Mouse (Mus musculus) heart, adult 9 months (tissue): Measurements from ENCODE around the gene Slit3.

Experiments used
- DNase-seq, 2 experiments: peaks; one replicate each; pipeline ENCODE4 v3.0.0; 2022; ENCODE audit warnings: low spot score in 2 of 2

Slit3 gene

DNA sequence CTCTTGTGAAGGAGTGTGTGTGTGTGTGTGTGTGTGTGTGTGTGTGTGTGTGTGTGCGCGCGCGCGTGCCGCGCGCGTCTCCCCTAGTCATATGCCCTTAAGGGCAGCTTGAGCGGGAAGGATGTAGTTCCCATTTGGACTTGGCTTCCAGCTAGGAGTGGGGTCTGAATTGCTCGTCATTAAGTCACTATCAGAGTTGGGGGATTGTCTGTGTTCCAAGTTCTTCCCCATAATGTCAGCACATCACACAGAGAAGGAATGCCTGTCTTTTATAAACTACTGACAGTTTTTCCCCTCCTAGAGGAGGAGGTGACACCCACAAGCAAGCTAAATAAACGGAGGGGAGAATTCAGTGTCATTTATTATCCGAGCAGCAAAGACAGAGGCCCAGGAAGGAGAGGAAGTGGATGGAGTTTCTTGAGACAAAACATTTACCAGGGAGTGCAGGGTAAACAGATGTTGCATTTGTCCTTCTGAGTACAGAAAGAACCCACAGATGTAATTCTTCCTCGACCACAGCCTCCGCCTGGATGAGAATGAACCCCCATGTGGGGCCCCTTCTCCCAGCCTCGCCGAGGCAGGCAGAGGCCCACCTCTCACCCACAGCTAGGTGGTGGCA, 3.6 kb downstream of the Slit3 start:
- no peak for DNase-seq

DNA sequence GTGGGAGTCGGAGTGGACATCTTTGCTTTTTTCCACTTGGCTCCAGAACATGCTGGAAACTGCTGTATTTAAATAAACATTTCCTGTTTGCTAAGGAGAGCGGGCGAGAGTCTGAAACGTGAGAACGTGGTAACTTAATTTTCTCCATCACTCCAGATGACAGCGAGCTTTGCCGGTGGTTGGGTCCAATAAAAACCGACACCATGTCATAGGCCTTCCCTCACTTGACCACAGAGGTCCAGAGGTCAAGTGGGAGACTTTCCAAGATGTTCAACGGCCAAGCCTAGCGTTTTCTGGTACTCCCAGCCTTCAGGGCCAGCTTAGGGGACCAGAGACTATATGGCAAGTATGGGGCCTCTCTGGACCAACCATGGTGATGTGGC, 4.1 kb downstream of the Slit3 start:
- DNase-seq, result peak; percentile 43 to 63

DNA sequence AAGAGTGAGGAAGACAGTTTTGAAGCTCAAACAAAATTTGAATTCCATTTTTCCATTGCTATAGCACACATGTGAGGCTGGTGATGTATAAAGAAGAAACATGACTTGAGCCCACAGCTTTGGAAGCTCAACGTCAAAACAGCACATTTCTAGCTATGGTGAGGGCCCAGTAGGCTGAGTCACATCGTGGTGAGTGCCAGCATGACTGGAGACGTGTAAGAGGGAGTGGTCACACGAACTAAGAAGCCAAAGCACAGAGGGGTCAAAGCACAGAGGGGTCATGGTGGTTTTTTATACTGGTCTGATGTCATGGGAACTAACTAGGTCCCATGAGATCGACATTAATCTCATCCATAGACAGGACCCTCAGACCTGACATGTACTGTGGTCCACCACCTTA, 10.7 kb downstream of the Slit3 start:
- DNase-seq, result no peak

DNA sequence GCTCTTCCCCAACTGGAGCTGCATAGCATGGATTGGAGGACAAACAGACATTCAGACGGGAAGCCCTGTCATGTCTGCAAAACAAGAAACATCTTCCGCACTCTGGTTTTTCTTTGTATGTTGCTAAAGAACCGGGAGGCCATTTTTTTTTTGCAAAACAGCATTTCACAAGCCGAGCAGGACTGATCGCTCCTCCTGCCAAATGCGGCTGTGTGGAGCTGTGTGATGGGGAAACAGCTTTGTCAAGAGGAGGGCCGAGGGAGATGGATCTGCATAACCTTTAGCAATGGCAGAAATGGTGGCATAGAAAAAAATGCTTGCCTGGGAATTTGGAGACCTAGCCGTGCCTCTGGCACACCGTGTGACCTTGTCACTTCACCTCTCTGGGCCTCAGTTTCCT, 15.6 kb downstream of the Slit3 start:
- DNase-seq, result no peak

DNA sequence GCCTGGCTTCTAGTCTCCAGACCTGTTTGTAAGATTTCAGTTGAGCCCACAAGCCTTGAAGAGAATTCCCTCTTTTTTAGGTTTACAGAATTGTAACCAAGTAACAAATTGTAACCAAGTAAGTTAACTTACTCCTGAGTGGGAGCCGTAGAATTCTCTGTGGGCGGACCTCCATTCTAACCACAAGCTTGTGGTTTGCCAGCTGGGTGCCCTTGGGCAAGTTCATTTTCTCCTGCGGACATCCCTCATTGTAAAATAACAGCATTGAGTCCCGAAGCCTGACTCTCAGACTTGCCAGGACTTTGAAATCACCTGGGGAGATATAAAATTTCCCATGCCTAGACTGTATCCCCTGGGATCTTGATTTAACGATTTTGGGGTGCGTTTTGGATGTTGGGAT, 19.1 kb downstream of the Slit3 start:
- DNase-seq, result no peak

DNA sequence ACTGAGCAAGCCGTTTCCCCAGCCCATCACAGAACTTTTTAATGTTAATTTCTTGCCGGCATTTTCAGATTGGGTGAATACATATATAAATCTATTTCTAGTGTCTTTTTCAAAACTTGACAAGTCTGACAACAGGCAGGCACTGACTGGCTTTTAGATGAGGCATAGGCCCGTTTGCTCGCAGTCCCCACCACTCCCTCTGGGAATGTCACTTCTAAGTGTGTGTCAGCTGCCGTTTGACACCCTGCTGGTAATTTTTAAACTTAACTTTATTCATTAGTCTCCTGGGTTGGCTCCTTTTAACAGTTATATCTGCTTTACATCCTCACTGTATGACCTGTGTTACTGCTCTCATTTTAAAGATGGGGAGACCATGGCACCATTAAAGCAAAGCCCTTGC, 21.2 kb downstream of the Slit3 start:
- DNase-seq, result no peak

DNA sequence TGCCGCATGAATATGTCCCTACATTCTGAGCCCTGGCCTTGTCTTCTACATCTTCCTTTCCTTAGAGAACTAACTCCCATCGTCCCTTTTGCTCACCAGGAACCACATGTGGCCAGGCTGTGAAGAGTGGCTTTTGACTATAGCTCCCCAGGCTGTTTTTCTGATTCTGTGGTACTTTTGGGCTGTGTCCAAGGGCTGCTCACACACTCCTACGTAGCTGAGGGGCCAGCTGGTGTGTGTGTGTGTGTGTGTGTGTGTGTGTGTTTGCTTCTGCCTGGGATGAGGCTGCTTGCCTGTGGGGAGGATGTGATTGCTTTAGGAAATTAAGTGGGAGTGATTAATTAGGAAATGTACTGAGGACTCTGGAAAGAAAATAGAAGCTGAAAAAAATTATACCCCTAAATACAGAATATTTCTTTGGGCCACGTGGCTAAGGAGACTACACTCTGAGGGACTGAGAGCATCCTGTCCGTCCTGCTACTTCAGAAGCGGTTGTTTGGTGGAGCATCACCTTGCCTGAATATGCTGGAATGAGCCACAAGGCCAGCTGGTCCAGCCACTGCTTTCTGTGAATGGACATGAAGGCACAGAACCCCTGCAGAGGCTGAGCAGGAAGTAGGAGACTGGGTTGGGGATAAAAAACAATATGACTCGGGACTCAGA, 21.8 kb downstream of the Slit3 start:
- no peak for DNase-seq

DNA sequence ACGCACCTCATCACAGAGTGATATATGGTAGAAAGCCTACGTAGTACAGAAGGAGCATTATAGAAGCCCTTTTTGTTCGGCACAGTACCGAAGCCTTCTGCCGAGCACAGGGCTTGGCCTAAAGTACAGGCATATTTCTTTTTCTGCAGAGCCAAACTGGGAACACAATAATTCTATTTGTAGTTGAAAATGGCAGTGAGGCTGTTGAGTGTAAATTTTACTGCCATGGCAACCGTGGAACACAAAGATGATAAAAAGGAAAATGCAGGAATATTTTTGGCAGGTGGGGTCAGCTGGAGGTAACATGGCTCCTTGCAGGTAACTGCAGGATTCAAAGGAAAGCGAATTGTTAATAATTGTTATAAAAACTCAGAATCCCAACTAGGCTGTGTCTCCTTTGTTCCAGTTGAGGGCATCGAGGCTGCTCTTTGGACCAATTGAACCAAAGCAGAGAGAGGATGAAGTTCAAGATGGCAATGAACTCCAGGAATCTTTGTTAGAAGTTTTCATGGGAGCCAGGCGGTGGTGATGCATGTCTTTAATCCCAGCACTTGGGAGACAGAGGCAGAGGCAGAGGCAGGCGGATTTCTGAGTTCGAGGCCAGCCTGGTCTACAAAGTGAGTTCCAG, 26.9 kb downstream of the Slit3 start:
- DNase-seq, result no peak

DNA sequence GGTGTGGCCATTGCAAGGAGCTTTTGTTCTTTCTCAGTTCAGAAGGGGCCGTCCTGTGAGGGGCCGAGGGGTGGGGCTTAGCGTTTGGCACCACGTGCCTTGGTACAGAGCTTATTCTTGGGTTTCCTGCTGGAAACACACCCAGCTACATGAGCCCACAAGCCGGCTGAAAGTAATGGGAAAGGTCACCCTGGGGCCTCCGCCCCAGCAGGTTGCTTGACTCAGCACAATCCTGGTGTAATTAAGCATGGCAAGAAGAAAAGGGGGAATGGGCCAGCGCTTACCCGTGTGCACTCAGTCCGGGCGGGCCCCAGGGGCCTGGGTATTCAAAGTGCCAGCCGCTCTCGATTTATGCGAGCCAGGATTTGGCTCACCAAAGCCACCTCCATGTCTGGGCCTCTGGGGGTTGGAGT, 30.5 kb downstream of the Slit3 start:
- no peak for DNase-seq

DNA sequence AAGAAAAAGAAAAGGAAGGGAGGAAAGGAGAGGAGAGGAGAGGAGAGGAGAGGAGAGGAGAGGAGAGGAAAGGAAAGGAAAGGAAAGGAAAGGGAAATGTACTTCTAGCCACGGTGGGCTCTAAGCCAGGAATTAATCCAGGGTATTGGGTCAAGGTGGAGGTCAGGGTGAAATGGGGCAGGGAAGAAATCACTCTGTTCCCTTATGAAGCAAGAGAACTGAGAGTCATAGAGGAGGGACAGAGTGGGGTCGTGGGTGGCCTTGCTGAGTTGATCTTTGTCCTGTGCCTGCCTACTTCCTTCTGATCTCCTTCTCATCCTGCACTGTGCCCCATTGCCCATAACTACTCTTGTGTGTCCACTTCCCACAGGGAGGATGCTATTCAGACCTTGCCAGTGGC, 31.9 kb downstream of the Slit3 start:
- DNase-seq, result no peak

DNA sequence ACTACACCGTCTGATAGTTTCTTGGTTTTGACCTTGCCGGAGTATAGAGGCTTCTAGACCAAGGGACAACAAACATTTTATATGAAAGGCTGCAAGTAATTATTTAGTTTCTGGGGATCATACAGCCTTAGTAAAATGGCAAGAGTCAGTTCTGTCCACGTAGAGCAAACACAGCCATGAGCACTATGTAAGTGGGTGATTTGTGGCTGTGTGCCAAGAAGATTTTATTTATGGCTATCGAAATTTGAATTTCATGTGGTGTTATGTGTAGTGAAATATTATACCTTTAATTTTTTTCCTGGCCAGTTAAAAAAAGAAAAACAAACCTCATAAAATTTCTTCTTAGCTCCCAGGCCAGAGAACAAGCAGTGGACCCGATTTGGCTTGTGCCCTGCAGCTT, 33.4 kb downstream of the Slit3 start:
- no peak for DNase-seq

DNA sequence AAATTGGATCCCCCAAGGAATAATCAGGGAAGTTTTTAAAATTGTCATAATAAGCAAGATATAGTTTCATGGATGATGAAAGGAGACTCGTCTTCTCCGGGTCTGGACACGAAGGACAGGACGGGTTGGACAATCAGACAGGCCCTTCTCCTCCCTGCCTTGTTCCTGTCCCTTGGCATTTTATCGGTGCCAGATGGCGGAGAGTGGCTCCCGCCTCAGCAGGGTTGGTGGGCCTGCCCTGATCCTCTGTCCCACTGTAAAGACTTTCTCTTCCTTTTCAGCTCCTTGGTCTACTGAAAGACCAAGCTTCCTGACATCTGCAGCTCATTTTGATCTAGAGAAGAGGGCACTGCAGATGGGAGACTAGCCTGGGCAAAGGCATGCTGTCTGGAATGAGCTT, 34.3 kb downstream of the Slit3 start:
- DNase-seq, result no peak

DNA sequence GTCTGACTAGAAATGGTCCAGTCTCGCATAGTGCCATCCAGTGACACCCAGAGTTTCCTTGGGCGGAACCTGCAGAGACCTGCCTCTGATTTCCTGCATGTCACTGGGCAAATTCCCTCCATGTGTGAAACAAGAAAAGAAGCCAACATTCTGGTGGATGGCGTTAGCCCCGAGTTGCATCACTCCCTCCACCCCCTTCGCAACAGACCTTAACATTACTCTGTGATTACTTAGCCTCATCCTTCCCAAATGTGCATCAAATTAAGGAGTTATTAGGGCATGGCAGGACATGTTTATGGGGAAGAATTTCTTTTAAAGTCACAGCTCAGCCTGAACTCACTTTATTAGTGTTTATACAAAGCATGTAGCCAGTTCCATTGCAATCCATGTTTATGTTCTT, 35.7 kb downstream of the Slit3 start:
- DNase-seq, result no peak

DNA sequence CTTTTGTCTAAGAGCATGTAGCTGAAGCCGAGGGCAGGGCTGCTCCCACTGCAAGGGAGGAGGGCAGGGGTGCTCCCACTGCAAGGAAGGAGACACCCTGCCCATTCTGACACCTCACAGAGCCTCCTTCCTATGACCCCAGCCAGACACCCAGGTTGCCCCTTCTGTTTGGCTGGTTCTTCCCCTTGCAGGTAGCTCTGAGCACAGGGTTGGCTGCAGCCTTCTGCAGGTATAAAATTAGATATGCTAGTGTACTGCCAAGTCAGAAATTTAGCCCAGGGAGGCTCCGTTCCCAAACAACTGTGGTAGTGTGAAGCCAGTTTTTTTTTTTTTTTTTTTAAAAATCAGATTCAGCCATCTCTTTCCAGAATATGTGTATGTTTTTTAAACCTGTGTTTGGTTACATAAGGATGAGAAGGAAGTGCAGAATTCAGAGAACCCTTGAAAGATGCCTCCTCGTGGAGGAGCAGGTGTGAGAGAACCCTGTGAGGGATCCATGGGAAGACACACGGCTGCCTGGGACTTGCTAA, 39.7 kb downstream of the Slit3 start:
- no peak for DNase-seq

DNA sequence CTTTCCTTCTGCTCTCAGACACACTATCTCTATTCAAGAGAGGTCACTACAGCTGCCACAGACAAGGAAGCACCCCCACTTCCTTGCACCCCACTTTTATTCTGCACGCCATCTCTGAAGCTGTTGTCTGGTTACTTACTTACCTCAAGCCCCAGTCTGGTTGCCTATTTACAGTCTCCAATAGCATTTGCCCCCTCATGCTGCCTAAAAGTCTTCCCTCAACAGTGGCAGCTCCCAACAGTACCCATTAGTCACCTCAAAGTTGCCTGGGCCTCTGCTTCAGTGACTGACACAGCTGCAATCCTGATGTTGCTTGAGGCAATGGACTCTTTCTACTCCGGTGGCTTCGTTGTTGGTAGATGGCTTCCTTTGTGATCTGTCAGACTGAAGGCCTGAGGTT, 42.4 kb downstream of the Slit3 start:
- no peak for DNase-seq

DNA sequence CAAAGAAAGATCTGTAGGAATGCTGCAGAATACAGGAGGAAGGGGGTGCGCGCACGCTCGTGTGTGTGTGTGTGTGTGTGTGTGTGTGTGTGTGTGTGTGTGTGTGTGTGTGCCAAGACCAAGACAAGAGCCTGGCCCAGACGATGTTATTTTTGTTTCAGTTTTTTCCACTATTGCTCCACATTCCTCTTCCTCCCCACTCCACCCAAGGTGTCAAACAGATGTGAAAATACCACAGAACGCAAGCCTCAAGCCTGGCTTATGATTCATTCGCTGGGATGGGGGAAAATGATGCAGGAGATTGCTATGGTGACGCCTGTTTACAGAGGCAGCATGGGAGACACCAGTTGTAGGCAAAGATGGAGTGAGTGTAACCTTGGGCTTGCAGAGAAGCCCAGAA, 46.2 kb downstream of the Slit3 start:
- no peak for DNase-seq

DNA sequence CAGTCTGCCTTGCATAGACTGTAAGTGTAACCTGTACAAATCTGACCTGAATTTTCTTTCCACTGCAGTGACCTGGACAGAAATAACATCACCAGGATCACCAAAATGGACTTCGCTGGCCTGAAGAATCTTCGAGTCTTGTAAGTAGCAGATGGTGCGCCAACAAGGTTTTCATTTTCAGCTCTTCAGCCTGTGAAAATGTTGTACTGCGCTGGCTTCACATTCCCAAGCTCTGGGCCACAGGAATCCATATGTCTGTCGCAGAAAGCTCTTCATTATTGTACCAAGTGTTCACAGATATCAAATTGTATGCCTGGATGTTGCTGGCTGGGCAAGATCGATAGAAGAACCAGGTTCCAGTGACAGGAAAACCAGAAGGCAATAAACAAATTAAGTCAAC, 50.5 kb downstream of the Slit3 start:
- DNase-seq, result no peak

DNA sequence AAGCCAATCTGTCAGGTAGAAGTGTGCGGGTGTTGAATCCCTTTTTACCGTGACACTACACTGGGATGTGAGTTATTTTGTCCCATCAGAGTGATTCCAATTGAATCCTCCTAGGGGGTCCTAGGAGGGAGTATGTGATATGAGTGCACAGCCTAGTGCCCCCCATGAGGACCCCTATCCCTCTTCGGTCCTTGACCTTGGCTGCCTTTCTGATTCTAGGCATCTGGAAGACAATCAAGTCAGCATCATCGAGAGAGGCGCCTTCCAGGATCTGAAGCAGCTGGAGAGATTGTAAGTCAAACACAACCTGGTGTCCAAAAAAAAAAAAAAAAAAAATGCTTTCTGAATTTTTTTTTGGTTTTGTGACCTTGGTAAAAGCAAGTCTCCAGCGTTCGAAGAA, 56.5 kb downstream of the Slit3 start:
- no peak for DNase-seq

DNA sequence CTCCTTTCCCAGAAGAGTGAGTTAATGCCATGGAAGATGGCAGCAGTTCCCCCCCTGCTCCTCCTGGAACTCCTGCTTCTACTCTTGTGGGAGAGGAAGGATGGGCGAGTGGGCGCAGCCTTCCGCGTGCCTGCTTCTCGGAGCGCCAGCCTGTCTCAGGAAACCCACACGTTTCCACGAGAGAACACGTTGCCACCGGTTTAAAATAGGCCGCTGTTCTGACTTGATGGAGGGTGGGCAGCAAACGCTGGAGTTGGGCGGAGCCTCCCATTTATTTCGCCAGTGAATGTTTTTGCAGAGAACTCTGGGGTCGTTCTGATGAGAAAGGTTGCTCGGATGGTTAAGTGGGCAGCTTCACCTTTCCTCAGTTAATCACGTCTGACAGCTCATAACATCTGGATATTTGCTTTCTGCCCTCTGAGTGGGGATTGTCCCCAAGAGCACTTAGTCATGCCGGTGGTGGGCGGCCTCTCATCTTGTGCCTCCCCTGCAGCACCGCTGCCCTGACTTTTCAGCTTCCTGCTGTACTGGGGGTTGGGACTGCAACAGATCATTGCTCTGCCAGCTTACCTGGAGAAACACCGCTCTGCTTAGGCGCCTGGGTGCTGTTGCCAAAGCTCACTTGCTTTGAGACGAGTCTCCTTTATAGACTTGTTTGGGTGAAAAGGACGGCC, 57.3 kb downstream of the Slit3 start:
- no peak for DNase-seq

DNA sequence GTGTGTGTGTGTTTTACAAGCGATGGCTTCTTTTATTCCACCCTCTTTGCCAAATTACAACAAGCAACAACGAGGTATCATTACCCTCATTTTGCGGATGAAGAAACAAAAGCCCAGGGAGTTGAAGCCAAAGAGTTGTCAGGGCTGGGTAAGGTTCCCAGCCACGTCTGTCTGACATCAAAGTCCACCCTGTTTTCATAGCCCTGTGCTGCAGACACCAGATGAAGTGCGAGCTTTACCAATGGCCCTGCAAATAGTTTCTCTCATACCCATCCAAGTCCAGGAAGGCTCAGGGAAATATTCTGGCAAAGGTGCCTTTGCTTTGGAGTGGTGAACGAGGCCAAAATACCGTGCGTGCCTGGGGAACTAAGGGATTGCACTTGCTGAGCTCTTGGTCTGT, 58.3 kb downstream of the Slit3 start:
- no peak for DNase-seq

DNA sequence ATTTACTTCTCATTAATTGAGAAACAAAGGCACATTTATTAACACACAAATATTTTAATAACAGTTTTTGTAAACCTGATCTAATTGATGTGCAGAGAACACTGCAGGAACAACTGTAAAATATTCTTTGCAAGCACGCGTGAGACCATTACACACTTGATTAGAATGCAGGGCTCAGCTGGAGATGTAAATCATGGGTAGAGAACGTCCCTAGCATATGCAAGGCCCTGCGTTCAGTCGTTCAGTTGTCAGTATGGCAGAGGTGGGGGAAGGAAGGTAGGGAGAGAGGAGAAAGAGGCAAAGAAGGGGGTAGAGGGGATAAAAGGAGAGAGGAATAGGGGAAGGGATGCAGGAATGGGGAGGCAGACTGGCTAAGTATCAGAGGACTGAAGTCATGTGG, 61.9 kb downstream of the Slit3 start:
- no peak for DNase-seq

DNA sequence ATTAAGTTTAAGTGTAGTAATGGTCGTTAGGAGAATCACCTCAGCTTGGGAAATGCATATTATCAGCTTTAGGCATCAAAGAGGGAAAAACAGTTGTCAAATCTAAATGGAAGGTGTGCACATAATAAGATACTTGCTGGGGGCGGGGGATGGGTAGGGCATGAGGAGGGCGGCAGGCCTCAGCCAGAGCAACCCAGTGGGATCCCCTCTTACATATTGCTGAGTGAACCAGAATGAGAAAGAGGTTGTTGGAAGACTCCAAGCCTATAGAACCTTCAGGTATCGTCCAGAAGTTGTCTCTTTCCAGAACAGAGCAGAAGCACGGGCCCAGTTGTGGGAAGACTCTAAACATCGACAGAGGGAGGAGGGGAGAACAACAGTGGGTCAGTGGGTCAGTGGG, 73.8 kb downstream of the Slit3 start:
- DNase-seq, result no peak

DNA sequence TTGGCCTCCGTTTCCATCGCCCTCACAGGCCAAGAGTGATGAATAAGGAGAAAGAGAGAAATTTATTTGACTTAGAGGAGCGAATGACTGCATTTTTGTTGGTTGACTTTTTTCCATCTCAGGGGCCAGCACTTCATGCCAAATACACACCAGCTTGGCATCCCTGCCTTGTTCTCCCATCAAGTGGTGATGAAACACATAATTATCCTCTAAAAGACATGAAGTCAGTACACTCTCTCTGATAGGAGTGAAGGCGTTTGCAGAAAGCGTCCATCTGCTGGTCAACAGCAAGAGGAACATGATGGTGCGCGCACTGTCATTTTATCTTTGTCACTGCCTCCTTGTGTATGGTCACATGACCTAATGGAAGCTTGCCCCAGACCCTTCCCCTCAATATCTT, 75.8 kb downstream of the Slit3 start:
- peak; percentile 16 to 48 for DNase-seq
